Mouse (Mus musculus) R1 (cell line): ENCODE results near the gene Fam189a2.

Source experiments
- DNase-seq: peaks from one replicate; pipeline ENCODE4 v3.0.0-alpha.2; 2018; ENCODE audit warnings: low read depth, low spot score

Gene Fam189a2

GRCm38 (mm10) chr19:23941422-23941949 is 89.3 kb downstream of the Fam189a2 start:
- DNase-seq: peak; percentile 44

- DNase-seq: no peak
These were observed 100.0 kb downstream of the Fam189a2 start for GRCm38 (mm10) chr19:23930826-23931225.

DNA sequence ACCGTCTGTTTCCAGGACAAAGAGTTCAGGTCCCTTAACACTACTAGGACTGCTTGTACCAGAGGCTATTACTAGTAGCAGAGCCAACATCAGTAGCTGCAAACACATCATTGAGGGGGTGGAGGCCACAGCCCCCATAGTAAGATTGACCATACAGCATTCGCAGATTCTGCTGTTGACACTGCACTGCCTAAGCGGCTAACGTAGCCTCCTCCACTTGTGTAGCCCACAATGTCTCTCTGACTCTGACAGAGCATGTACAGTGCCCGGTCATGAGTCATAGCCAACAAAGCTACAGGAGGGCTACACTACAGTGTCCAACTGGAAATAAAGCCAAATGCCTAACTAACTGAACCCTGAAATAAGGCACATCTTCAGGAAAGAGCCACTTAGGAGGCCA is 105.3 kb downstream of the Fam189a2 start:
- DNase-seq: no peak

- DNase-seq: no peak
These were observed 106.0 kb downstream of the Fam189a2 start for GRCm38 (mm10) chr19:23924791-23925190.

GRCm38 (mm10) chr19:23924057-23924456 is 106.8 kb downstream of the Fam189a2 start:
- DNase-seq: no peak
